Mouse (Mus musculus) E14TG2a.4 (cell line): ENCODE measurements around the gene Manbal.

Source experiments
- CTCF ChIP-seq: conservative IDR thresholded peaks from 2 replicates; pipeline ENCODE4 v1.5.1; 2014; ENCODE audit warnings: low read length
- NANOG ChIP-seq: IDR thresholded peaks from 2 replicates; pipeline ENCODE4 v1.6.1; 2014; ENCODE audit warnings: borderline replicate concordance, low read length, mixed read lengths
- POU5F1 ChIP-seq: IDR thresholded peaks from 2 replicates; pipeline ENCODE4 v1.6.1; 2014; ENCODE audit warnings: low read length, borderline replicate concordance

GRCm38 (mm10) chr2:157424904-157425642 is 57.7 kb downstream of the Manbal start:
- TF ChIP-seq CTCF (no peak), POU5F1 (no peak), NANOG (no peak)
